Mouse (Mus musculus) common myeloid progenitor, adult 5-6 weeks (primary cell): ENCODE measurements around the gene P4hb. TPM values are rescaled to one million over a fixed set of nuclear protein-coding genes. Genes with fewer than 3 reads are reported as not detected.
A peak's percentile ranks its signal among the peaks of the same experiment; 100 is the strongest.

Source experiments
- ATAC-seq: replicated peaks from 2 replicates; pipeline ENCODE4 v1.8.0; 2016; ENCODE audit warnings: low read depth, mild to moderate bottlenecking, moderate TSS enrichment, inconsistent platforms; ENCODE audit not compliant: poor library complexity, severe bottlenecking
- total RNA-seq: library from RNA; stranded (forward); fragments of 200-1000, 187-1606 nt; gene quantifications from 2 replicates; pipeline ENCODE4 v1.2.3, GENCODE M21; 2017

P4hb gene
- total RNA-seq, result 494 and 545 TPM in 2 replicates

GRCm38 (mm10) chr11:120572752-120573584, at the start of gene P4hb:
Gene P4hb (minus strand): TSS chr11:120573253.
- peak; percentile 83 for ATAC-seq

GRCm38 (mm10) chr11:120622805-120623204, 49.8 kb upstream of the P4hb start:
- no peak for ATAC-seq

GRCm38 (mm10) chr11:120620195-120620594, 47.1 kb upstream of the P4hb start:
- ATAC-seq, result no peak

- ATAC-seq, result no peak
These were observed 45.8 kb upstream of the P4hb start for GRCm38 (mm10) chr11:120618619-120619535.

- peak; percentile 87 for ATAC-seq
These were observed 44.6 kb upstream of the P4hb start, which contains the start of gene Pcyt2 for GRCm38 (mm10) chr11:120617519-120618112. Gene Pcyt2 (minus strand): TSS chr11:120617936.

- no peak for ATAC-seq
These were observed 43.7 kb upstream of the P4hb start for GRCm38 (mm10) chr11:120616617-120617294.

- ATAC-seq, result no peak
These were observed 42.7 kb upstream of the P4hb start for GRCm38 (mm10) chr11:120615606-120616203.

- ATAC-seq, result no peak
These were observed 42.1 kb upstream of the P4hb start for GRCm38 (mm10) chr11:120615167-120615566.

- ATAC-seq, result no peak
These were observed 40.9 kb upstream of the P4hb start for GRCm38 (mm10) chr11:120613976-120614375.

- no peak for ATAC-seq
These were observed 40.5 kb upstream of the P4hb start for GRCm38 (mm10) chr11:120613481-120613972.

GRCm38 (mm10) chr11:120612763-120613162, 39.7 kb upstream of the P4hb start:
- ATAC-seq, result peak; percentile 73

GRCm38 (mm10) chr11:120610477-120611046, 37.5 kb upstream of the P4hb start:
- ATAC-seq, result no peak

GRCm38 (mm10) chr11:120609250-120609649, 36.2 kb upstream of the P4hb start:
- ATAC-seq, result no peak

GRCm38 (mm10) chr11:120608241-120609034, 35.4 kb upstream of the P4hb start, which contains the start of gene Npb:
Gene Npb (plus strand): TSS chr11:120608477.
- no peak for ATAC-seq

GRCm38 (mm10) chr11:120606764-120607163, 33.7 kb upstream of the P4hb start:
- no peak for ATAC-seq

- no peak for ATAC-seq
These were observed 32.6 kb upstream of the P4hb start for GRCm38 (mm10) chr11:120605667-120606066.

- no peak for ATAC-seq
These were observed 30.5 kb upstream of the P4hb start for GRCm38 (mm10) chr11:120603545-120603944.

- ATAC-seq, result no peak
These were observed 27.7 kb upstream of the P4hb start for GRCm38 (mm10) chr11:120600716-120601115.
